Mouse (Mus musculus) thymus, postnatal 36 days (tissue): ENCODE measurements at regions not wholly inside any gene's neighbourhood (a gene's known extent, or its start where the extent isn't known, plus 50 kb on each side); places are given as distances from the start of the nearest gene placed in this dataset.
A peak's percentile ranks its signal among the peaks of the same experiment; 100 is the strongest.

Experiments used
- DNase-seq, 2 experiments: peaks; one replicate each; pipeline ENCODE4 v3.0.0; 2022; ENCODE audit warnings: mixed read lengths in 2 of 2

DNA sequence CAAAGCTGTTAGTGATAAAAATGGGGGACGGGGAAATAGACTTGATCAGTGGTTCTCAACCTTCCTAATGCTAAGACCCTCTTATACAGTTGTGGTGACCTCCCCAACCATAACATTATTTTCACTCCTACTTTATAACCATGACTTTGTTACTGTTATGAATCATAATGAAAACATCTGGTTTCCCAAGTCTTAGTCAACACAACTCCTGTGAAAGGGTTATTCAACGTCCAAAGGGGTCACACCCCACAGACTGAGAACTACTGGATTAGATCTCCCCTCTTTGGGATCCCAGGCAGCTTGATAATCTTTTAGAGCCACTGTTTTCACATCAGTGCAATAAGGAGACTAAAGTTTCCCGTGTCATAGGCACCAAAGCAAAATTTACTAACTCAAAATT, 141.1 kb upstream of the Fndc3a start:
- no peak for DNase-seq

- no peak for DNase-seq
These were observed 138.6 kb upstream of the Fndc3a start for GRCm38 (mm10) chr14:72848271-72848955.

GRCm38 (mm10) chr14:72847466-72847865, 137.7 kb upstream of the Fndc3a start:
- no peak for DNase-seq

GRCm38 (mm10) chr14:72845621-72846440, 136.0 kb upstream of the Fndc3a start:
- no peak for DNase-seq

DNA sequence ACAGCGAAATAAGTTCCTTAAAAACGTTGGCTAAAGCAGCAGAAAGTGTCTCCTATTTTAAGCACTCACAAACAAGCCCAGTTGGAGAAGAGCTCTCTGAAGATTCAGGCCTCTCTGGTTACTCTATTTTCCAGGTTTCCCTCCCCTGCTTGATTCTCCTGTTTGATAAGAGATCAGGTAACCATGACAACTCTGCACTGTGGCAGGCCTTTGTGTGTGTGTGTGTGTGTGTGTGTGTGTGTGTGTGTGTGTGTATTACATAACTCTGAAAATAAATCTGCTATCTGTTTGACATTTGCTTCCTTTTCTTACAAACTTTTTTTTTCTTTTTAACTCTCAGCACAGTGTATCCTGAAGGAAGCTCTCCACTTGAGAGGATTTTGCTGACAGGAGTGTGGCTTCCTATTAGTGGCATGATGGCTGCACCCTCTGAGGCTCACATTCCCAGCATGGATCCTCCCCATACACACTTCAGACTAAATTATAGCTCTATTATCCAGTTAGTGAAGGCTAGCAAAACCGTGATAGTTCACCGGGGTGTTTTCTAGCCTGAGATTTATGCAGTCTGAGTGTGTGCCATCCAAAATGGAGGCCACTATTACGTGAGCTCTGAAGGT, 135.1 kb upstream of the Fndc3a start:
- no peak for DNase-seq

DNA sequence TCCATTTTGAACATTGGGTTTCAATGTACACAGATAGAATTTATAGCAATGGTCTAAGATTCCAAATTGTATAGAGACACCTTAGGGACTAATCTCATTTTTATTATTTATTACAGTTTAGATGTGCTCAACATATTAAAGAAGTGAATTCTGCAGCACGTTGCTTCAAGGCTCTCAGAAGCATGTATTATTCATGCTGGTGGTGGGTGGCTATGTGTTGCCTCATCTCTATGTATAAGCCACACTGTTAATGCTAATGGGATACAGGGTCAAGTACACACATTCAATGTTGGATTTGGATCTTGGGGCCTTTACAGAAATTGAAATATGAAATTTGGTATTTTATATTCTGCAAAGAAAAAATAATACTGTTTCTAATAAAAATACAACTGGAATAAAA, 131.9 kb upstream of the Fndc3a start:
- DNase-seq, result no peak

GRCm38 (mm10) chr14:72835158-72835557, 125.4 kb upstream of the Fndc3a start:
- no peak for DNase-seq

DNA sequence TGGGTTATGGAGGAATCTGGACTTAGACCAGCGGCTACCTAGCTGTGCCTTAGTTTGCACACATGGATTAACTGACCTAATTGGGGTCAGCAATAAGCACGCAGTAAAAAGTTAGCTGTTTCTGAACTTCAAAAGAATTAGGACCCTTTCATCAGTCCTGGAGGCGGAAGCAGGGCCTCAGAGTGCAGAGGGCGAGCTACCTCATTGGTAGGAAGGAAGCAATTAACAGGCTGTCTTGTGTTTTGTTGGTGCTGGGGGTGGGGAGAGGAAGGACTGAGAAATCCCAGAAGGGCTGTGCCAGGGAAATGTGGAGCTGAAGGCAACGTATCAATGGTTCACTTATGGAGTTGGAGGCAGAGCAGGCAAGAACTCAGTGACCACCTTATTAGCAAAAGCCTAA, 119.5 kb upstream of the Fndc3a start:
- DNase-seq, result peak; percentile 12 to 36

- DNase-seq, result no peak
These were observed 115.7 kb upstream of the Fndc3a start for GRCm38 (mm10) chr14:72825549-72825948.

- DNase-seq, result no peak
These were observed 112.4 kb upstream of the Fndc3a start for GRCm38 (mm10) chr14:72822231-72822615.

DNA sequence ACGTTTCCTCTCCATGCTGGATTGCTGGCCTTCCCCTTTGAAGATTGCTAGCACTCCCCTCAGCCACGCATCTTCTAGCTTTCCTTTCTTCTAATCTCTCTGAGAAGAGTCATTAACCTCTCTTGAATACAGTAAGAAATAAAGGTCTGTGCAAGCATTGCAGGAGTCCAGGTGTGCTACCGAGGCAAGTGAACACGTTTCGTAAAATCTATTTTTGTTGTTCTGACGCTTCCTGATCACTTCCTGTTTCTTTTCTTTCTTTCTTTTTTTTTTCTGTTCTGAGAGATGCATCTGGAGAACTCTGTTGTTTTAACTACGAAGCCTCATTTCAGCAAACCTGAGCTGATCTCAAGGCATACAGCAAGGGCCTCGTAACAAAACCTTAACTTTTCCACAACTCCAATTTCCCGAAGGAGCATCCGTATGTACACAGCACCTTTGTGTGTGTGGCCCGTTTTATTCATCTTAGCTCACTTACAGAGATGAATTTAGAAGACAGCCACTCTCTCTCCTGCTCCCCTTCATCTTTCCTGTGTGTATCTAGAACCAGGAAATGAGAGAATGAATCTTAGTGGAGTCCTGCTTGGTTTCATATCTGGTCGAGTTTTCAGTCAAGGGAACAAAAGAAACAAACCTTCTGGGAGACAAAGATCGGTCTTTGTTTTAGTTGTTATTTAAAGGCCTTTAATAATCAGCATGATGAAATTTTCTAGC, 111.9 kb upstream of the Fndc3a start:
- peak; percentile 10 to 33 for DNase-seq

- no peak for DNase-seq
These were observed 109.2 kb upstream of the Fndc3a start for GRCm38 (mm10) chr14:72819037-72819436.

DNA sequence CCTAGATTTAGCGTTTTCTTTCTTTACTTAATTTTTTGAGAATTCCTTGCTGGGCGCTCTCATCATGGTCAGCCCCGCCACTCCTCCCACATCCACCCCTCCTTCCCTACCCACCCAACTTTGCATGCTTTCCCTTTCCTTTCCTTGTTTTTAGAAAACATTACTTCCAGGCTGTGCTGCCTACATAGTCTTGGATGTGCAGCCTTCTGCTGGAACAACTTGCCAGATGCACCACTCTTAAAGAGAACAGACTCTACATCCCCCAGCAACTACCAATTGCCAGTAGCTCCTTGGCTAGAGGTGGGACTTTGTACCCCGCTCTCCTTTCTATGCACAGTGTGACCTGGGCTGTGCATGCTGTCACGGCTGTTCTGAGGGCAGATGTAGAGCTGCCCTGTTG, 108.0 kb upstream of the Fndc3a start:
- DNase-seq, result no peak

- DNase-seq, result no peak
These were observed 107.0 kb upstream of the Fndc3a start for GRCm38 (mm10) chr14:72816847-72817246.

- DNase-seq, result no peak
These were observed 99.3 kb upstream of the Fndc3a start for GRCm38 (mm10) chr14:72809138-72809537.

GRCm38 (mm10) chr14:72807947-72808346, 98.1 kb upstream of the Fndc3a start:
- DNase-seq, result no peak

GRCm38 (mm10) chr14:72807286-72807685, 97.5 kb upstream of the Fndc3a start:
- no peak for DNase-seq

DNA sequence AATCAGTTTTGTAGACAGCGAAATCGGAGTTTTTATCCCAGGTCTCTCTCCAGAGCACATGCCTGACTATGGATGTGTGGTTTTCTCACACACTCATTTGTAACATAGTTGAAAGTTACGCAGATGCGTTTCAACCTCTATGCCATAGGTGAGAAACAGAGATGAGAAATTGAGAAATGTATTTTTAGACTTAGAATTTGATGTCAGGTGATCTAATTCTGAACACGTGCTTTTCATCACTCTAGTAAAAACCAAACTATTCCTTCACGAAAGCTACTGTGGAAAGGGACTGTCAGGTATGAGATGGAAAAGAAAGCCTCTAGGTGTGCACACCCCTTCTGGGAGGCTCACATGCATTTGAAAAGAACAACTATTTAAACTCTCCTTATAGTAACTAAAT, 96.8 kb upstream of the Fndc3a start:
- DNase-seq, result no peak

DNA sequence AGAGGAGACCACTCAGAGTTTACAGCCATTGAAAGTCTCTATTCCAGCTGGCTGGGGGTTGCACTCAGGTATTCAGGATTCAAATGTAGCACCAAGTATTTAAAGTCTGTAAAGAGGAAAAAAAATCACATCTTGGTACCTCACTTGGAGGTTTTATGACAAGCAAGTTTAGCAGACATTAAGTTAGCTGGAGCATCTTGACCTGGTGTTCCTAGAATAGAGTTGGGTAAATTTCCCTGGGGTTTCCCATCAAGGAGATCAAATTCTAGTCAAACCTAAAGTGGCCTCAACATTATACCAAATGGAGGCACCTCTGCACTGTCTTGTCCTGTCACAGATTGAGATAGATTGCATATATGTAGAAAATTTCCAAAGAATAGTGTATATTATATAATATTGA, 93.8 kb upstream of the Fndc3a start:
- no peak for DNase-seq

DNA sequence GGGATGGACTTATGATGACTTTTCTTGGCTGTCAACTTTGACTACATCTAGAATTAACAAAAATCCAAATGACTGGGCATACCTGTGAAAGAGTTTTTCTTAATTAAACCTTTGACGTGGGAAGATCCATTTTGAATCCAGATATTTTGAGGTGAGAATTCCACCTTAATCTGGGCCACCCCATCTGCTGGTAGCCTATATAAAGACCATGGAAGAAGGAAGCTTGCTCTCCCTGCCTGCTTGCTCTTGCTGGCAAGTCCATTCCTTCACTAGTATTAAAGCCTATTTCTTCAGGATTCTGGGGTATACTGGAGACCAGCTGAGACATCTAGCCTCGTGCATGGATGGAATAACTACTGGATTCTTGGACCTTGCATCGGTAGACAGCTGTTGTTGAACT, 80.9 kb upstream of the Fndc3a start:
- no peak for DNase-seq

DNA sequence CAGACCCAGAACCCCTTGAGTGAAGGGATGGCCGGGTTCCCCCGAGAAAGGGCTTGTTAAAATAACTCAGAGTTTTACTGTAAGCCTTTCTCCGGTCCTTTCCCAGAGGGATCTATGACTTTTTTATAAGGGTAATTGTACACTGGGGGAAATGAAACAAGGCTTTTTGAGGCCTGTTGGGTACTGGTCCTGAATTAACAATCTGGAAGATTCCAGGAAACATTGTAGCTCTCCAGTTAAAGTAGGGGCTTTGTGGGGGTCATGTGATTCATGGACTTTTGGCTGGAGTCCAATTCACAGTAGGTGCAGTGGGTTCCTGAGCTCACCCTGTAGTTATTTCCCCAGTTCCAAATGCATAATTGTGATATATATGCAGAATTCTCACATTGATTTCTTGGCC, 77.1 kb upstream of the Fndc3a start:
- DNase-seq, result no peak

- peak in 1 of 2 experiments; percentile 5 for DNase-seq
These were observed 73.4 kb upstream of the Fndc3a start for GRCm38 (mm10) chr14:72783248-72783647.

- DNase-seq, result no peak
These were observed 69.6 kb upstream of the Fndc3a start for GRCm38 (mm10) chr14:72779446-72779845.
